Mouse (Mus musculus) left cerebral cortex, postnatal 36 days (tissue): Measurements from ENCODE around the gene Ppard. TPM values are rescaled to one million over a fixed set of nuclear protein-coding genes. Genes with fewer than 3 reads are reported as not detected.

ENCODE experiments used
- DNase-seq, 2 experiments: peaks; one replicate each; pipeline ENCODE4 v3.0.0; 2021 to 2022; ENCODE audit warnings: low spot score in 2 of 2, mixed read lengths in 1 of 2
- intact Hi-C: fragments of 180-260 bp; cut with DNase I; formaldehyde crosslinking; loops from one replicate; pipeline ENCODE4 v1.15.1; 2025
- total RNA-seq, 2 experiments: library from RNA; stranded (reverse); gene quantifications; 2 replicates each; pipeline ENCODE4 v1.2.3; 2021

The Ppard gene
- 10 to 100 TPM; 28.7 to 30.2 TPM for total RNA-seq

- peak; percentile 95 for DNase-seq
- intact Hi-C loops, result no loop called here
These were observed at the start of gene Ppard for GRCm38 (mm10) chr17:28232475-28233060. Gene Ppard, plus strand, starts transcription at chr17:28232700.

GRCm38 (mm10) chr17:28184971-28185638 is 47.4 kb upstream of the Ppard start:
- DNase-seq, result no peak
- intact Hi-C loops, result no loop called here

- DNase-seq, result no peak
- intact Hi-C loops, result no loop called here
These were observed 44.2 kb upstream of the Ppard start for GRCm38 (mm10) chr17:28188313-28188712.

- intact Hi-C loops, result no loop called here
These were observed 39.7 kb upstream of the Ppard start for GRCm38 (mm10) chr17:28192754-28193153.

GRCm38 (mm10) chr17:28193559-28193958 is 38.9 kb upstream of the Ppard start:
- intact Hi-C loops, result no loop called here
- no peak for DNase-seq

More at GRCm38 (mm10) chr17:28192754-28193153, 39.7 kb upstream of the Ppard start:
- no peak for DNase-seq

GRCm38 (mm10) chr17:28195033-28195432 is 37.5 kb upstream of the Ppard start:
- no peak for DNase-seq
- intact Hi-C loops, result no loop called here

GRCm38 (mm10) chr17:28197646-28198045 is 34.9 kb upstream of the Ppard start:
- intact Hi-C loops, result no loop called here
- DNase-seq, result no peak

GRCm38 (mm10) chr17:28201982-28202381 is 30.5 kb upstream of the Ppard start:
- intact Hi-C loops, result no loop called here
- DNase-seq, result no peak

- intact Hi-C loops, result no loop called here
- peak in 1 of 2 experiments; percentile 36 for DNase-seq
These were observed 28.3 kb upstream of the Ppard start for GRCm38 (mm10) chr17:28204052-28204720.

- DNase-seq, result no peak
- intact Hi-C loops, result no loop called here
These were observed 27.1 kb upstream of the Ppard start for GRCm38 (mm10) chr17:28205443-28205842.

GRCm38 (mm10) chr17:28207092-28207491 is 25.4 kb upstream of the Ppard start:
- intact Hi-C loops, result no loop called here
- DNase-seq, result no peak

GRCm38 (mm10) chr17:28207591-28208313 is 24.7 kb upstream of the Ppard start, which contains the start of gene Def6:
Gene Def6, plus strand, starts transcription at chr17:28207778.
- intact Hi-C loops, result no loop called here

GRCm38 (mm10) chr17:28208314-28208612 is 24.2 kb upstream of the Ppard start:
- DNase-seq, result no peak
- intact Hi-C loops, result no loop called here

More at GRCm38 (mm10) chr17:28207591-28208313, 24.7 kb upstream of the Ppard start, which contains the start of gene Def6:
- DNase-seq, result peak; percentile 25 to 34

- no peak for DNase-seq
- intact Hi-C loops, result no loop called here
These were observed 22.9 kb upstream of the Ppard start for GRCm38 (mm10) chr17:28209457-28210110.

- intact Hi-C loops, result no loop called here
- DNase-seq, result no peak
These were observed 20.6 kb upstream of the Ppard start for GRCm38 (mm10) chr17:28211921-28212341.

GRCm38 (mm10) chr17:28212391-28212790 is 20.1 kb upstream of the Ppard start:
- intact Hi-C loops, result no loop called here
- no peak for DNase-seq

GRCm38 (mm10) chr17:28213236-28213635 is 19.3 kb upstream of the Ppard start:
- intact Hi-C loops, result no loop called here
- DNase-seq, result no peak

- intact Hi-C loops, result no loop called here
- no peak for DNase-seq
These were observed 15.7 kb upstream of the Ppard start for GRCm38 (mm10) chr17:28216791-28217190.

GRCm38 (mm10) chr17:28217721-28218649 is 14.5 kb upstream of the Ppard start:
- DNase-seq, result no peak
- intact Hi-C loops, result no loop called here
